Mouse (Mus musculus) midbrain, embryonic 16.5 days (tissue): ENCODE results near the gene Pcnx2. TPM values are rescaled to one million over a fixed set of nuclear protein-coding genes. Genes with fewer than 3 reads are reported as not detected.

Experiments used
- ATAC-seq: fragments of 200-750 bp; cut with Nextera tagmentation; 2 replicates; pipeline ENCODE4 v1.8.0; 2017; ENCODE audit warnings: moderate TSS enrichment
- H3K27ac ChIP-seq: fragments of 300-500 bp; sonication (generic); 2 replicates; pipeline ENCODE4 v1.5.1; 2014; ENCODE audit warnings: mild to moderate bottlenecking, low read length, mixed read lengths
- H3K27me3 ChIP-seq: fragments of 300-500 bp; sonication (generic); 2 replicates; pipeline ENCODE4 v1.6.1; 2014; ENCODE audit warnings: low read depth, low read length, mixed read lengths; ENCODE audit not compliant: control insufficient read depth, insufficient read depth
- H3K36me3 ChIP-seq: fragments of 300-500 bp; sonication (generic); 2 replicates; pipeline ENCODE4 v1.6.1; 2014; ENCODE audit warnings: mild to moderate bottlenecking, low read length, moderate library complexity, mixed read lengths; ENCODE audit not compliant: control insufficient read depth, insufficient read depth
- H3K4me1 ChIP-seq: fragments of 300-500 bp; sonication (generic); 2 replicates; pipeline ENCODE4 v1.6.1; 2014; ENCODE audit warnings: mild to moderate bottlenecking, low read length, mixed read lengths; ENCODE audit not compliant: control insufficient read depth, insufficient read depth
- H3K4me2 ChIP-seq: fragments of 300-500 bp; sonication (generic); 2 replicates; pipeline ENCODE4 v1.6.1; 2014; ENCODE audit warnings: mild to moderate bottlenecking, low read length, mixed read lengths
- H3K4me3 ChIP-seq: fragments of 300-500 bp; sonication (generic); 2 replicates; pipeline ENCODE4 v1.5.1; 2014; ENCODE audit warnings: low read depth, mild to moderate bottlenecking, low read length, moderate library complexity, mixed read lengths
- H3K9ac ChIP-seq: fragments of 300-500 bp; sonication (generic); 2 replicates; pipeline ENCODE4 v1.6.1; 2014; ENCODE audit warnings: low read depth, low read length, mixed read lengths
- H3K9me3 ChIP-seq: fragments of 300-500 bp; sonication (generic); replicated peaks from 2 replicates; pipeline ENCODE4 v1.6.1; 2014; ENCODE audit warnings: mild to moderate bottlenecking, low read length, mixed read lengths; ENCODE audit not compliant: control insufficient read depth, poor library complexity, severe bottlenecking
- WGBS: fragments of 180-500 bp; shearing (Covaris S2); extraction: QIAGEN DNeasy Blood & Tissue Kit; methylation state at CpG from one replicate; pipeline ENCODE4 v1.1.7; 2014; 5-methylcytosine and 5-hydroxymethylcytosine counted together
- polyA plus RNA-seq: library from polyadenylated mRNA; unstranded; fragments of >200 nt; fragmentation: Nextera tagmentation; extraction: Ambion mirVana; gene quantifications from 2 replicates; pipeline ENCODE4 v1.2.1, GENCODE M21; 2015

Pcnx2 gene
- polyA plus RNA-seq, 1 experiment from 2014 or later: 6.3 TPM

GRCm38 (mm10) chr8:125853300-125853699 lies 44.8 kb downstream of the Pcnx2 start:
- no peaks in the 10 kb centered on the region for H3K9me3 ChIP-seq
- ATAC-seq: no peak

GRCm38 (mm10) chr8:125849181-125849580 lies 48.9 kb downstream of the Pcnx2 start:
- WGBS: 73% methylated on average over 4 of the region's 4 CpGs
- Histone ChIP-seq H3K27ac (no peak overlapping the region), H3K27me3 (no peaks in the 10 kb centered on the region), H3K4me3 (no peak overlapping the region), H3K4me1 (peaks cover 8% of the 10 kb centered on the region; the same call in 1 of the 2 replicates), H3K9me3 (no peaks in the 10 kb centered on the region), H3K36me3 (0 out of 2 replicates have a peak, but pooled peaks cover 4% of the 10 kb centered on the region), H3K4me2 (no peak overlapping the region), H3K9ac (no peak overlapping the region)
- ATAC-seq: no peak

More at GRCm38 (mm10) chr8:125853300-125853699, 44.8 kb downstream of the Pcnx2 start:
- no peak overlapping the region for H3K27ac ChIP-seq
- no peak overlapping the region for H3K4me3 ChIP-seq
- H3K4me1 ChIP-seq: 0 out of 2 replicates have a peak, but pooled peaks cover 12% of the 10 kb centered on the region
- H3K36me3 ChIP-seq: 0 out of 2 replicates have a peak, but pooled peaks cover 4% of the 10 kb centered on the region
- H3K27me3 ChIP-seq: no peaks in the 10 kb centered on the region
- no peak overlapping the region for H3K4me2 ChIP-seq
- 82% methylated on average over 5 of the region's 5 CpGs for WGBS
- no peak overlapping the region for H3K9ac ChIP-seq

GRCm38 (mm10) chr8:125847842-125848241 lies 50.3 kb downstream of the Pcnx2 start:
- ATAC-seq: peak; percentile 47; the same call in 1 of the 2 replicates
- Histone ChIP-seq H3K9ac (no peak overlapping the region), H3K9me3 (no peaks in the 10 kb centered on the region), H3K4me2 (no peak overlapping the region), H3K27ac (no peak overlapping the region), H3K36me3 (no peaks in the 10 kb centered on the region), H3K4me3 (no peak overlapping the region), H3K27me3 (no peaks in the 10 kb centered on the region), H3K4me1 (peaks cover 15% of the 10 kb centered on the region)
- 35% methylated on average over 12 of the region's 12 CpGs for WGBS

- WGBS: 97% methylated on average over 16 of the region's 16 CpGs
- Histone ChIP-seq H3K9me3 (no peaks in the 10 kb centered on the region), H3K27ac (no peak overlapping the region), H3K4me3 (no peak overlapping the region), H3K27me3 (no peaks in the 10 kb centered on the region), H3K4me2 (no peak overlapping the region), H3K4me1 (peaks cover 17% of the 10 kb centered on the region), H3K9ac (no peak overlapping the region), H3K36me3 (no peaks in the 10 kb centered on the region)
- ATAC-seq: no peak
Measured at GRCm38 (mm10) chr8:125845281-125845680, 52.8 kb downstream of the Pcnx2 start.

GRCm38 (mm10) chr8:125843122-125843836 lies 54.8 kb downstream of the Pcnx2 start:
- Histone ChIP-seq H3K27me3 (no peaks in the 10 kb centered on the region), H3K4me3 (no peak overlapping the region), H3K36me3 (peaks cover 2% of the 10 kb centered on the region; the same call in 1 of the 2 replicates), H3K9ac (no peak overlapping the region), H3K4me2 (no peak overlapping the region), H3K4me1 (peaks cover 16% of the 10 kb centered on the region), H3K9me3 (no peaks in the 10 kb centered on the region), H3K27ac (0 out of 2 replicates have a peak overlapping the region, but pooled peaks have one; percentile 31)
- ATAC-seq: peak; percentile 59; the same call in 1 of the 2 replicates
- WGBS: 19% methylated on average over 15 of the region's 15 CpGs

GRCm38 (mm10) chr8:125842158-125842557 lies 56.0 kb downstream of the Pcnx2 start:
- H3K27me3 ChIP-seq: no peaks in the 10 kb centered on the region
- WGBS: 67% methylated on average over 7 of the region's 7 CpGs
- H3K36me3 ChIP-seq: peaks cover 5% of the 10 kb centered on the region
- H3K4me3 ChIP-seq: no peak overlapping the region
- H3K9ac ChIP-seq: no peak overlapping the region
- no peaks in the 10 kb centered on the region for H3K9me3 ChIP-seq
- H3K4me2 ChIP-seq: no peak overlapping the region
- peaks cover 9% of the 10 kb centered on the region; the same call in 1 of the 2 replicates for H3K4me1 ChIP-seq
- ATAC-seq: no peak
- no peak overlapping the region; the same call in 1 of the 2 replicates for H3K27ac ChIP-seq

- Histone ChIP-seq H3K4me1 (0 out of 2 replicates have a peak, but pooled peaks cover 2% of the 10 kb centered on the region), H3K27ac (no peak overlapping the region)
- WGBS: 29% methylated on average over 2 of the region's 2 CpGs
Measured at GRCm38 (mm10) chr8:125824688-125825087, 73.4 kb downstream of the Pcnx2 start.

GRCm38 (mm10) chr8:125823719-125824118 lies 74.4 kb downstream of the Pcnx2 start:
- Histone ChIP-seq H3K9me3 (no peaks in the 10 kb centered on the region), H3K36me3 (peaks cover 2% of the 10 kb centered on the region), H3K4me2 (no peak overlapping the region), H3K27ac (no peak overlapping the region), H3K4me3 (no peak overlapping the region), H3K4me1 (0 out of 2 replicates have a peak, but pooled peaks cover 2% of the 10 kb centered on the region), H3K27me3 (no peaks in the 10 kb centered on the region), H3K9ac (no peak overlapping the region)
- ATAC-seq: peak; percentile 71
- 54% methylated on average over 12 of the region's 12 CpGs for WGBS

More at GRCm38 (mm10) chr8:125824688-125825087, 73.4 kb downstream of the Pcnx2 start:
- Histone ChIP-seq H3K4me3 (no peak overlapping the region), H3K27me3 (no peaks in the 10 kb centered on the region), H3K9ac (no peak overlapping the region), H3K4me2 (no peak overlapping the region), H3K9me3 (no peaks in the 10 kb centered on the region), H3K36me3 (peaks cover 2% of the 10 kb centered on the region)
- ATAC-seq: no peak

GRCm38 (mm10) chr8:125822065-125822464 lies 76.1 kb downstream of the Pcnx2 start:
- H3K27ac ChIP-seq: no peak overlapping the region
- WGBS: 84% methylated on average over 14 of the region's 14 CpGs
- H3K9ac ChIP-seq: no peak overlapping the region
- H3K4me1 ChIP-seq: 0 out of 2 replicates have a peak, but pooled peaks cover 2% of the 10 kb centered on the region
- H3K27me3 ChIP-seq: no peaks in the 10 kb centered on the region
- H3K36me3 ChIP-seq: peaks cover 4% of the 10 kb centered on the region
- no peaks in the 10 kb centered on the region for H3K9me3 ChIP-seq
- H3K4me3 ChIP-seq: no peak overlapping the region
- no peak overlapping the region for H3K4me2 ChIP-seq
- no peak for ATAC-seq
